Mouse (Mus musculus) heart, adult 2 months (tissue): ENCODE measurements around the gene Cchcr1.

ENCODE experiments used
- CTCF ChIP-seq: fragments of 200-600 bp; IDR thresholded peaks from 2 replicates; pipeline ENCODE4 v1.8.1; 2022; ENCODE audit warnings: antibody characterized with exemption, mild to moderate bottlenecking, moderate library complexity
- EP300 ChIP-seq: fragments of 200-500 bp; IDR thresholded peaks from 2 replicates; pipeline ENCODE4 v1.6.1; 2011; ENCODE audit warnings: low read depth, low read length, control low read depth; ENCODE audit not compliant: insufficient read depth
- POLR2A ChIP-seq: fragments of 200-500 bp; IDR thresholded peaks from 2 replicates; pipeline ENCODE4 v1.6.1; 2011; ENCODE audit warnings: mild to moderate bottlenecking, low read depth, low read length, control low read depth; ENCODE audit not compliant: insufficient read depth

GRCm38 (mm10) chr17:35485702-35486101, 31.2 kb upstream of the Cchcr1 start:
- TF ChIP-seq POLR2A, result no peak
- no peak for TF ChIP-seq CTCF
- no peak for TF ChIP-seq EP300
